8 mouse cellular contexts compared by ENCODE assay signal in the genomic region with DNA sequence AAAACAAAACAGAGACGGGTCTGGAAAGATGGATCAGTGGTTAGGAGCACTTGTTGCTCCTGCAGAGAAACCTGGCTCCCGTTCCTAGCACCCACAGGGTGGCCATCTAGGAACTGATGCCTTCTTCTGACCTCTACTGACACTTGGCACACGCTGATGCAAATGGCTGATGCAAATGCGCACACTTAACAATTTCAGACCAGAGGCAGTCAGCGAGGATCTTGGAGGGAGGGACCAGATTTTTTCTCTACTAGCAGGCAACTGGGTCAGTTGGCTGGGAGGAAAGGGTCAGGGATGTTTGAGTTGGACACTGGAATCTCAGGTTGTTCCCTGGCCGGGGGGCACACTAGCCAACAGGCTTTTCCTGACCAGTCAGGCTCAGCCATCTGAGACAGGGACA. TPM values are rescaled to one million over a fixed set of nuclear protein-coding genes. Genes with fewer than 3 reads are reported as not detected.
DNase-seq lines count a peak whose midpoint lies in the region; ATAC-seq and TF ChIP-seq lines count a peak whose summit lies in the region.

TSS of gene Chchd10 (plus strand) at position 240 of the 400 bp plus-strand sequence.

- WGBS in lung, embryonic 16.5 days, result 34% methylated on average over 6 of the region's 6 CpGs
- 61% methylated on average over 6 of the region's 6 CpGs for WGBS in heart, adult 2 months
- WGBS in midbrain, postnatal 0 days, result 37% methylated on average over 6 of the region's 6 CpGs

- intact Hi-C loops in heart, adult 2 months (cut with DNase I), result no loop called here

- no peak for DNase-seq in lung, postnatal 4 days
- no peak for DNase-seq in heart, adult 2 months
- no peak for DNase-seq in layer of hippocampus, postnatal 14 days (ENCODE audit: low spot score in 2 of 2)
- no peak for DNase-seq in midbrain, postnatal 0 days (ENCODE audit: low spot score)
- no peak for DNase-seq in frontal cortex, postnatal 36 days (ENCODE audit: low spot score in 2 of 2)
- DNase-seq in kidney, postnatal 10 days, result no peak

- peak within 1 kb of the TSS; percentile 64 for H3K4me3 ChIP-seq in lung, embryonic 16.5 days (ENCODE audit: low read length)
- peak within 1 kb of the TSS; percentile 82 for H3K4me3 ChIP-seq in heart, adult 2 months
- H3K4me3 ChIP-seq in midbrain, postnatal 0 days (ENCODE audit: low read depth, low read length), result peak within 1 kb of the TSS; percentile 39

- H3K27me3 ChIP-seq in lung, embryonic 16.5 days (ENCODE audit: control insufficient read depth, insufficient read depth, low read depth, low read length), result peaks cover 14% of the 10 kb centered on the region
- no peaks in the 10 kb centered on the region for H3K27me3 ChIP-seq in heart, adult 2 months (ENCODE audit: control insufficient read depth, insufficient read depth, low read length)
- no peaks in the 10 kb centered on the region for H3K27me3 ChIP-seq in midbrain, postnatal 0 days (ENCODE audit: insufficient read depth, low read length)

- peak within 1 kb of the TSS; percentile 84 for H3K27ac ChIP-seq in lung, embryonic 16.5 days (ENCODE audit: low read length)
- peak within 1 kb of the TSS; percentile 78 for H3K27ac ChIP-seq in heart, adult 2 months
- H3K27ac ChIP-seq in midbrain, postnatal 0 days (ENCODE audit: low read depth, low read length), result no peak within 1 kb of the TSS

- TF ChIP-seq POLR2A in heart, adult 2 months (IDR thresholded peaks at IDR 0.05; ENCODE audit: insufficient read depth, low read depth, low read length), result no peak

- H3K79me2 ChIP-seq in heart, adult 2 months (replicated peaks; ENCODE audit: control insufficient read depth, insufficient read depth, low read length), result no peaks in the 10 kb centered on the region

- peak within 1 kb of the TSS; percentile 96 for H3K4me2 ChIP-seq in lung, embryonic 16.5 days (ENCODE audit: low read depth, low read length)
- H3K4me2 ChIP-seq in midbrain, postnatal 0 days (ENCODE audit: low read depth, low read length, poor library complexity, severe bottlenecking), result peak within 1 kb of the TSS; percentile 85

- TF ChIP-seq EP300 in heart, adult 2 months (IDR thresholded peaks at IDR 0.05; ENCODE audit: insufficient read depth, low read depth, low read length), result no peak

- 0 out of 2 replicates have a peak, but pooled peaks cover under 1% of the 10 kb centered on the region for H3K36me3 ChIP-seq in lung, embryonic 16.5 days (ENCODE audit: control insufficient read depth, insufficient read depth, low read length)
- H3K36me3 ChIP-seq in heart, adult 2 months (ENCODE audit: control insufficient read depth, insufficient read depth, low read length), result no peaks in the 10 kb centered on the region
- no peaks in the 10 kb centered on the region for H3K36me3 ChIP-seq in midbrain, postnatal 0 days (ENCODE audit: insufficient read depth, low read length)

- H3K4me1 ChIP-seq in lung, embryonic 16.5 days (replicated peaks; ENCODE audit: control insufficient read depth, insufficient read depth, low read length), result peaks cover 31% of the 10 kb centered on the region
- peaks cover 12% of the 10 kb centered on the region for H3K4me1 ChIP-seq in heart, adult 2 months (ENCODE audit: control insufficient read depth, insufficient read depth, low read length)
- no peaks in the 10 kb centered on the region for H3K4me1 ChIP-seq in midbrain, postnatal 0 days (ENCODE audit: insufficient read depth, low read length)

- TF ChIP-seq CTCF in heart, adult 2 months (IDR thresholded peaks at IDR 0.05), result no peak
- TF ChIP-seq CTCF in midbrain, postnatal 0 days (IDR thresholded peaks at IDR 0.05), result no peak

- no peaks in the 10 kb centered on the region for H3K9me3 ChIP-seq in lung, embryonic 16.5 days (ENCODE audit: control insufficient read depth, low read length)
- no peaks in the 10 kb centered on the region for H3K9me3 ChIP-seq in midbrain, postnatal 0 days (ENCODE audit: low read length)

- peak within 1 kb of the TSS; percentile 85 for H3K9ac ChIP-seq in lung, embryonic 16.5 days (ENCODE audit: low read length)
- H3K9ac ChIP-seq in heart, adult 2 months (ENCODE audit: low read depth, low read length), result peak within 1 kb of the TSS; percentile 95
- peak within 1 kb of the TSS; percentile 61 for H3K9ac ChIP-seq in midbrain, postnatal 0 days (replicated peaks; ENCODE audit: low read length, poor library complexity, severe bottlenecking)

- no peak for ATAC-seq in lung, embryonic 16.5 days (ENCODE audit: low read depth)
- ATAC-seq in common myeloid progenitor, adult 5-6 weeks (replicated peaks; ENCODE audit: low read depth, poor library complexity, severe bottlenecking), result no peak
- ATAC-seq in midbrain, postnatal 0 days (ENCODE audit: low FRiP score), result no peak

RNA-seq across cellular contexts. Expression of gene Chchd10, which starts in this region (rescaled TPM):
- 68.7 and 70.0 TPM in 2 replicates for polyA plus RNA-seq in lung, embryonic 16.5 days (2015; fragmentation: Nextera tagmentation; extraction: Ambion mirVana)
- total RNA-seq in common myeloid progenitor, adult 5-6 weeks (2017), result 39.6 and 50.1 TPM in 2 replicates
- 1,000 to 10,000 TPM; 1,811 to 2,042 TPM for total RNA-seq in heart, adult 2 months (2021)
- polyA plus RNA-seq in heart, adult 2 months (2012; rRNA removed), result 1,155 and 2,061 TPM in 2 replicates
- total RNA-seq in layer of hippocampus, postnatal 14 days (2021), result 100 to 1,000 TPM; 286 to 309 TPM
- 216 and 266 TPM in 2 replicates for total RNA-seq in midbrain, postnatal 0 days (2014; rRNA removed)
- 221 and 260 TPM in 2 replicates for polyA plus RNA-seq in midbrain, postnatal 0 days (2015; fragmentation: Nextera tagmentation; extraction: Ambion mirVana)
